Mouse (Mus musculus): Measurements from ENCODE around the gene Serpinb6a. TPM values are rescaled to one million over a fixed set of nuclear protein-coding genes. Genes with fewer than 3 reads are reported as not detected.

The Serpinb6a gene
- polyA plus RNA-seq, 1 experiment from 2014 or later = 73.3 TPM

DNA sequence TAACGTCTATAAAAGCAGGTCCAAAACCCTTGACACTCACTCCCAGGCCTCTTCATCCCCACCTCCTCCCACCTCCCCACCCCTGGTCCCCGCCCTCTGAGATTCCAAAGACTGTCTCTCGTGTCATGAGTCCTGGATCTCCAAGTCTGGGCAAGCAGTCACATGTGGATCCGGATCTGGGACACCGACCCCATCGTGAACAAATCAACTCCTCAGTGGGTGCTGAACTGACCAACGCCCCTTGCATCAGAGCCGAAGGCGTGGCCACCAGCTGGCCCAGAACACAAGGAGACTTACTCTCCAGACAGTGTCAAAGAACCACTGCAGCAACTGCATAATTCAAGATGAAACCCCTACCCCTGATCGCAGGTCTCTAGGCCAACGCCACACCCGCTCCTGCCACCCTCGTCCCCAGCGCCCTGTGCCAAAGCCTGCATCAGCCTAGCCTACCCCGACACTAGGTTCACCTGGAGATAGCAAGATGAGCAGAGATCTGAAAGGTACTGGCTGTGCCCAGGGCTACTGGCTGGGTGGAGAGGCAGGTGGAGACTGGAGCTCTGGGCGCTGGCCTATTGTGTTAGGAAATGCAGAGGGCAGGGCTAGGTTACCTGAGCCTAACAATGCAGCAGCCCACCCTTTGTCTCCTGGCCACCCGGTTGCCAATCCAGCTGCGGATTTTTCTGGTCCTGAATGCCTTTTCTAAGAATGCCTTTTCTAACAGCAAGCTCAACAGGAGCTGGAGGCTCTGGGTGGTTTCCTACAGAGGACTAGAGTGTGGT is 97.2 kb downstream of the Serpinb6a start, which contains the start of gene Serpinb6c:
TSS of gene Serpinb6c (minus strand) at position 533 of the 779 bp plus-strand sequence.
- H3K4me1 ChIP-seq (ENCODE audit: control insufficient read depth, insufficient read depth, low read length) = no peaks in the 10 kb centered on the region
- H3K9ac ChIP-seq (ENCODE audit: low read depth, low read length) = no peak within 1 kb of the TSS
- H3K9me3 ChIP-seq (ENCODE audit: control insufficient read depth, low read length) = no peaks in the 10 kb centered on the region
- no peaks in the 10 kb centered on the region for H3K36me3 ChIP-seq (ENCODE audit: control insufficient read depth, insufficient read depth, low read length)
- no peak within 1 kb of the TSS for H3K4me3 ChIP-seq (ENCODE audit: low read length)
- ATAC-seq (ENCODE audit: low FRiP score, low TSS enrichment) = no peak
- H3K27ac ChIP-seq (ENCODE audit: low read depth, low read length) = no peak within 1 kb of the TSS
- WGBS = 78% methylated on average over 18 of the region's 18 CpGs
- H3K27me3 ChIP-seq (ENCODE audit: control insufficient read depth, insufficient read depth, low read length) = no peaks in the 10 kb centered on the region
- H3K4me2 ChIP-seq (replicated peaks; ENCODE audit: low read depth, low read length) = no peak within 1 kb of the TSS

DNA sequence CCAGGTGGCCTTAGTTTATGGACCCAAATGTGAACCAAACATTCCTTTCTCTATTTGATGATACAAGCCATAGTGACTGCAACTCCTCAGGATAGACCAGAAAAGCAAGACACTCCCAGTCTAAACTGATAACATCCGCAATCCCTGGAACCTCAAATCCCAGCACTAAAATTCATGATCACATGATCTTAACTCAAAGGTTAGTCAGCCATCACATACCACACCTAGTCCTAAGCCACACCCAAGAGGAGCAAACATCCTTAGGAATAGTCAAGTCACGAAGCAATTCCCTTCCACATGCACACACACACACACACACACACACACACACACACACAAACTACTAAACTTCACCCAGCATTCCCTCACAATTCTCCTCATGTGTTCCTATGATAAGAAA is 99.3 kb downstream of the Serpinb6a start:
- no peak overlapping the region for H3K9ac ChIP-seq (ENCODE audit: low read depth, low read length)
- no peak overlapping the region for H3K4me2 ChIP-seq (replicated peaks; ENCODE audit: low read depth, low read length)
- H3K27ac ChIP-seq (ENCODE audit: low read depth, low read length) = no peak overlapping the region
- WGBS = 86% methylated on average over 2 of the region's 2 CpGs
- no peaks in the 10 kb centered on the region for H3K9me3 ChIP-seq (ENCODE audit: control insufficient read depth, low read length)
- H3K4me3 ChIP-seq (ENCODE audit: low read length) = no peak overlapping the region
- no peaks in the 10 kb centered on the region for H3K4me1 ChIP-seq (ENCODE audit: control insufficient read depth, insufficient read depth, low read length)
- H3K36me3 ChIP-seq (ENCODE audit: control insufficient read depth, insufficient read depth, low read length) = no peaks in the 10 kb centered on the region
- ATAC-seq (ENCODE audit: low FRiP score, low TSS enrichment) = no peak
- no peaks in the 10 kb centered on the region for H3K27me3 ChIP-seq (ENCODE audit: control insufficient read depth, insufficient read depth, low read length)

- H3K4me3 ChIP-seq (ENCODE audit: low read length) = no peak overlapping the region
- WGBS = 37% methylated on average over 2 of the region's 2 CpGs
- no peak overlapping the region for H3K27ac ChIP-seq (ENCODE audit: low read depth, low read length)
- H3K27me3 ChIP-seq (ENCODE audit: control insufficient read depth, insufficient read depth, low read length) = no peaks in the 10 kb centered on the region
- H3K9ac ChIP-seq (ENCODE audit: low read depth, low read length) = no peak overlapping the region
- no peak overlapping the region for H3K4me2 ChIP-seq (replicated peaks; ENCODE audit: low read depth, low read length)
- no peaks in the 10 kb centered on the region for H3K4me1 ChIP-seq (ENCODE audit: control insufficient read depth, insufficient read depth, low read length)
- no peaks in the 10 kb centered on the region for H3K36me3 ChIP-seq (ENCODE audit: control insufficient read depth, insufficient read depth, low read length)
- no peak for ATAC-seq (ENCODE audit: low FRiP score, low TSS enrichment)
- no peaks in the 10 kb centered on the region for H3K9me3 ChIP-seq (ENCODE audit: control insufficient read depth, low read length)
Measured at GRCm38 (mm10) chr13:33894207-33894606, 108.4 kb downstream of the Serpinb6a start.

Other genes with a start within 250 kb of the Serpinb6a start
- not detected in 2 replicates for gene Serpinb6e, start 159.4 kb downstream of the Serpinb6a start, polyA plus RNA-seq (2014; fragmentation: Nextera tagmentation; extraction: Ambion mirVana)
- gene Serpinb6c, start 97.1 kb downstream of the Serpinb6a start, polyA plus RNA-seq (2014; fragmentation: Nextera tagmentation; extraction: Ambion mirVana) = 0.20 TPM in 1 of 2 replicates, not detected in the other
- gene Nqo2, start 38.1 kb downstream of the Serpinb6a start, polyA plus RNA-seq (2014; fragmentation: Nextera tagmentation; extraction: Ambion mirVana) = 26.2 and 29.6 TPM in 2 replicates
- 9.7 and 20.6 TPM in 2 replicates for gene Ripk1, start 431 bp downstream of the Serpinb6a start, polyA plus RNA-seq (2014; fragmentation: Nextera tagmentation; extraction: Ambion mirVana)
- 47.4 and 49.0 TPM in 2 replicates for gene Bphl, start 34.8 kb upstream of the Serpinb6a start, polyA plus RNA-seq (2014; fragmentation: Nextera tagmentation; extraction: Ambion mirVana)
- gene Tubb2a, start 75.2 kb upstream of the Serpinb6a start, polyA plus RNA-seq (2014; fragmentation: Nextera tagmentation; extraction: Ambion mirVana) = 62.1 and 73.4 TPM in 2 replicates
- gene Tubb2b, start 127.7 kb upstream of the Serpinb6a start, polyA plus RNA-seq (2014; fragmentation: Nextera tagmentation; extraction: Ambion mirVana) = 17.4 and 23.6 TPM in 2 replicates
- 84.6 and 100 TPM in 2 replicates for gene Psmg4, start 160.2 kb upstream of the Serpinb6a start, polyA plus RNA-seq (2014; fragmentation: Nextera tagmentation; extraction: Ambion mirVana)